Mouse (Mus musculus) cerebellum, adult 2 months (tissue): ENCODE results near the gene Nyap1.
"Not testable (repeated sequence)": the region's sequence is repeated elsewhere in the genome, so short reads cannot be mapped to it uniquely, and the experiment has no call there.

Source experiments
- CTCF ChIP-seq: fragments of 200-500 bp; IDR thresholded peaks from 2 replicates; pipeline ENCODE4 v1.5.1; 2011; ENCODE audit warnings: low read depth, mild to moderate bottlenecking, control low read depth, low read length, moderate library complexity, borderline replicate concordance; ENCODE audit not compliant: insufficient read depth
- POLR2A ChIP-seq: fragments of 200-500 bp; IDR thresholded peaks from 2 replicates; pipeline ENCODE4 v1.6.1; 2011; ENCODE audit warnings: low read length, control low read depth, borderline replicate concordance; ENCODE audit not compliant: insufficient read depth

DNA sequence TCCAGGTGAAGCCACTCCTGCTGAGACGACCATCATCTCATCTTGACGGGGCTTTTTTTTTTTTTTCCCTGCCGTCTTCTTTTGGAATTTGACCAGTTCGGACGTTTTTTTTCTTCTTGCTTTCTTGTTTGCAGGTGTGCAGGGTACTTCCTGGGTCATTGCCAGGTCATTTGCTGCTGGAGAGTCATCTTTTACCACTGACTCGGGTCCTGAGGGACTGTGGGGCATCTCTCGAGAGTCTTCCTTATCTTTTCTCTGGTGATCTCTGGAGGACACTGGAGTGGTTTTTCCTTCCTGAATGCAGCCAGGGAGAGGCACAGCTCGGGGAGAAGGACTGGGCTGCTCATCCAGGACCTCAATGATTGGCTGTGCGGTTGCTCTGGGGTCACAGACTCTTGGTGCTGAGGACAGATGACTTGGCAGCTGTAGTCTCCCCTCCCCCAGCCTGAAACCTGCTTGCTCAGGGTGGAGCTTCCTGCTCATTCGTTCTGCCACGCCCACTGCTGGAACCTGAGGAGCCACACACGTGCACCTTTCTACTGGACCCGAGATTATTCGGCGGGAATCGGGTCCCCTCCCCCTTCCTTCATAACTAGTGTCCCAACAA lies 20.7 kb downstream of the Nyap1 start:
- TF ChIP-seq CTCF, POLR2A: not testable (repeated sequence)
